Mouse (Mus musculus): ENCODE measurements around the gene Pgap3.

Gene Pgap3

GRCm38 (mm10) chr11:98357396-98358160 is 42.7 kb downstream of the Pgap3 start:
- no peak for DNase-seq (ENCODE audit: low read depth, low spot score)

GRCm38 (mm10) chr11:98356625-98357394 is 43.5 kb downstream of the Pgap3 start:
- no peak for DNase-seq (ENCODE audit: low read depth, low spot score)

GRCm38 (mm10) chr11:98355732-98356299 is 44.5 kb downstream of the Pgap3 start:
- DNase-seq (ENCODE audit: low read depth, low spot score), result no peak

- no peak for DNase-seq (ENCODE audit: low read depth, low spot score)
These were observed 45.8 kb downstream of the Pgap3 start for GRCm38 (mm10) chr11:98354445-98354844.

- DNase-seq (ENCODE audit: low read depth, low spot score), result no peak
These were observed 46.6 kb downstream of the Pgap3 start for GRCm38 (mm10) chr11:98353651-98354211.

GRCm38 (mm10) chr11:98352272-98352990 is 47.9 kb downstream of the Pgap3 start:
- no peak for DNase-seq (ENCODE audit: low read depth, low spot score)

GRCm38 (mm10) chr11:98349308-98349707 is 51.0 kb downstream of the Pgap3 start:
- no peak for DNase-seq (ENCODE audit: low read depth, low spot score)

GRCm38 (mm10) chr11:98348083-98348961 is 52.0 kb downstream of the Pgap3 start, which contains the start of gene Ppp1r1b:
Gene Ppp1r1b, plus strand, starts transcription at chr11:98348404.
- no peak for DNase-seq (ENCODE audit: low read depth, low spot score)

GRCm38 (mm10) chr11:98347385-98348082 is 52.8 kb downstream of the Pgap3 start:
- no peak for DNase-seq (ENCODE audit: low read depth, low spot score)

GRCm38 (mm10) chr11:98346168-98346567 is 54.1 kb downstream of the Pgap3 start:
- DNase-seq (ENCODE audit: low read depth, low spot score), result no peak

- no peak for DNase-seq (ENCODE audit: low read depth, low spot score)
These were observed 55.0 kb downstream of the Pgap3 start for GRCm38 (mm10) chr11:98345253-98345652.

GRCm38 (mm10) chr11:98342000-98342945 is 58.0 kb downstream of the Pgap3 start:
- peak; percentile 81 for DNase-seq (ENCODE audit: low read depth, low spot score)

- no peak for DNase-seq (ENCODE audit: low read depth, low spot score)
These were observed 59.1 kb downstream of the Pgap3 start for GRCm38 (mm10) chr11:98341174-98341573.

GRCm38 (mm10) chr11:98340597-98340996 is 59.7 kb downstream of the Pgap3 start:
- no peak for DNase-seq (ENCODE audit: low read depth, low spot score)

GRCm38 (mm10) chr11:98339679-98340287 is 60.5 kb downstream of the Pgap3 start:
- DNase-seq (ENCODE audit: low read depth, low spot score), result no peak

- DNase-seq (ENCODE audit: low read depth, low spot score), result no peak
These were observed 61.2 kb downstream of the Pgap3 start for GRCm38 (mm10) chr11:98339071-98339501.
